Mouse (Mus musculus): Measurements from ENCODE around the gene Mob1b.
"Not testable (repeated sequence)": the region's sequence is repeated elsewhere in the genome, so short reads cannot be mapped to it uniquely, and the experiment has no call there.

Gene Mob1b

DNA sequence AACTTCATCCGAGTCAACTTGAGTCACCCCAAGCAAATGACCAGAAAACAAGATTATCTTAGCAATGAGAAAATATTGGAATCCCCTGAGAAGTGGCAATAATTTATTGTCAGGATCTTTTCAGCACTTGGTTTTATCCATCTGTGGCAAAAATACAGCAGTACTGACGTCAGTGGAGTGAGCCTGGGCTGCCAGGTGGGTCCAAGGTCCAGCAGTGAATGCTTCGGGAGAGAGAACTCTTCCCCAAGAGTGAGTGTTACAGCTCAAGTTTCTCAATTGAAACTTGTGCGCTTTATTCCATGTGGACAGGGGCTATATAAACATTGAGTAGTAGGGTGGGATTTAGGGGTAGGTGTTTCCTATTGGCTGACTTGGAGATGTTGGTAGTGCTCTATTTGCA, 18.6 kb upstream of the Mob1b start:
- DNase-seq: no peak

DNA sequence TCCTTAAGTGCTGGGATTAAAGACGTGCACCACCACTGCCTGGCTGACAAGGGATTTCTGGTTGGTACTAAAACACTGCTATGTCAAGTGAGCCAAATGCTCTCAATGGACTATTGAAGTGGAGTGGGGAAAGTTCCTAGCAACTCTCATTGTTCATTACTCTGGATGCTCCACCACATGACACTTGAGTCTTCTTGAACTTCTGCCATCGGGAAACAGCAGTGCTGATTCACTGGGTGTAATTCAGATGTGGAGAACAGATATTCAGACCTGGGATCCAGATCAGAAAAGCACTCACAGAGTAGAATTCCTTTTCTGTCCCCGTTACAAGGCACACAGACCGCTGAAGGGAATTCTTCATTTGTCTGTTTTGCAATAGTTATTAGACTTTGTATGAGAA, 17.1 kb upstream of the Mob1b start:
- no peak for DNase-seq

DNA sequence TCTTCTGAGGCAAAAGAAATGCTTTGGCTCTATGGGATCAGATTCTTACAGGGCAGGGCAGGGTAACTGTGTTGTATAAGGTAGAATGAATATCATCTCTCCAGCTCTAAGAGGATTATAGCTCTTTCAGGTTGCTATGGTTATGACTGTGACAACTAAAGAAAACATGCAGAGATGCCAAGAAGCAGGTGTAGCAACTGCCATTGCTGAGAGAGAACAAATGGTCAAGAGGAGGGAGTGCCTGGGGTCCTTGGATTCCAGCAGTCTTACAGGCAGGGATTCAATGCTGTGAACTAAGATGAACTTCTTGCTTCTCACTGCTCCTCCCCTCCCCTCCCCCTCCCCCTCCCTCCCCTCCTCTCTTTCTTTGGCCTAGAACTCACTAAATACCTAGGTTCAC, 9.5 kb upstream of the Mob1b start:
- DNase-seq: no peak

DNA sequence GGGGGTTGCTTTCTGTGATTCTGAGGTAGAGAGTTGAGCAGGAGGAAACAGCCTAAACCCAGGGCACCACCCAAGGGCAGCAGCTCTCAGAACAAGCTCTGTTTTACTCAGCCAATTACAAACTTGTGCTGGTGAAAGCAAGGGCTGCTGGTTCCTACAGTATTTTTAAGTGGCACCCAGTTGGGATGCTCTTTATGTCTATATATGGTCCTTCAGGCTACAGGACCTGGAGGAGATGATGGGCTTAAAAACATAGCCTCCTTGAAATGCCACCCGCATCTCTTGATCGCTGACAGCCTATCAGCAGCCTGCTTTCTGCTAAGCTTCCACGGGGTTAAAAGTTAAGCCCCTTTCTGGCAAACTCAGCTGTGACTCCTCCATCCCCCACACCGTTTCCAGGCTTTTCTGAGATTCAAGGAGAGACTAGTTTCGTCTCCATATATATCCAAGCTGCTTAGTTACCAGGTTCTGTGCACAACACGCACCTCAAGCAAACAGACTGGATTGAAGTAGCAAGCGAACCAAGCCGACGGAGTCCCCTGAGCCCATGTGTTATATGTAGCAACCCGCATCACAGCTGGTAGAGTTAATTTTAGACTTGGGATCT, 8.9 kb upstream of the Mob1b start:
- no peak for DNase-seq

DNA sequence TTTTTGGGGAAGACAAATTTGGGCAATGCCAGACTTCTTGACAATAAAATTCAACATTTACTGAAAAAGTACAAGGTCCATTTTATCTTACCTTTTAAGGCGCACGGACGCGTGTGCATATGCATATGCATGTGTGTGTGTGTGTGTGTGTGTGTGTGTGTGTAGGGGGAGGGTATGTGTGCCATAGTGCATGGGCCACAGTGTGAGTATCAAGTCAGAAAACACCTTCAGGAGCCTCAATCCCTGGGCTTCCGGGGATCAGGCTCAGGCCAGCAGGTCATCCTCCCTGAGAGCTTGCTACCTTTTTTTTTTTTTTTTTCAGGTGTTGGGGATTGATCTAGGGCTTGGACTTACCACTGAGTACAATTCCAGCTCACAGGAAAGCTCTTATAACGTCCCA, 8.3 kb upstream of the Mob1b start:
- DNase-seq: no peak

DNA sequence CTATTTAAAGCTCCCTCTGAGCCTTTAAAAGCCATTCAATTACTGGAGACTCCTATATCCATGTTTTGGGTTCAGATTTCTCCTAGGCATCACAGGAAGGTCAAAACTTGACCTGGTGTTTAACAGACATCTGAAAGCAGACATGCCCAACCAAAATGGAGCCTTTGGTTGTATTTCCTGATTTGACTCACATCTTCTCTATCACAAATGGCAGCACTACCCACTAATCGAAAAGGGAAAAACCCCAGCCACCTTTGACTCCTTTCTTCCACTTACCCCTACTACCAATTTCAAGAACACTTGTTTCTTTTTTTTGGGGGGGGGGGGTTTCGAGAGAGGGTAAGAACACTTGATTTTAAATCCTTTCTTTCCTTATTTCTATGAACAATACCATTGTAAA, 3.7 kb upstream of the Mob1b start:
- no peak for DNase-seq

DNA sequence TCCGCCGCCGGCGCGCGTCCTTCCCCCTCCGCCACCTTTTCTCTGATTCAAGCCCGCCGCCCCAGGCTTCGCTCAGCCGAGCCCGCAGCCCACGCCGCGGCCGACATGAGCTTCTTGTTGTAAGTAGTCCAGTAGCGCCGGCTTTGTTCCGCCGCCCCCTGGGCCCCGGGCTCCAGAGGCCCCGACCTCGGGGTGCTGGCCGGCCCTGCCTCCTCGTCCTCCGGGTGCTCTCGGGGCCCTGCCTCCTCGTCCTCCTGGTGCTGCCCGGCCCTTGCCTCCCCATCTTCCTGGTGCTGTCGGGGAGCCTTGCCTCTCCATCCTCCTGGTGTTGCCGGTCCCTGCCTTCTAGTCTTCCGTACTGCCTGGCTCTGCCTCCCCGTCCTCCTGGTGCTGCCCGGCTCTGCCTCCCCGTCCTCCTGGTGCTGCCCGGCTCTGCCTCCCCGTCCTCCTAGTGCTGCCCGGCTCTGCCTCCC, 384 bp downstream of the Mob1b start:
- no peak for DNase-seq

DNA sequence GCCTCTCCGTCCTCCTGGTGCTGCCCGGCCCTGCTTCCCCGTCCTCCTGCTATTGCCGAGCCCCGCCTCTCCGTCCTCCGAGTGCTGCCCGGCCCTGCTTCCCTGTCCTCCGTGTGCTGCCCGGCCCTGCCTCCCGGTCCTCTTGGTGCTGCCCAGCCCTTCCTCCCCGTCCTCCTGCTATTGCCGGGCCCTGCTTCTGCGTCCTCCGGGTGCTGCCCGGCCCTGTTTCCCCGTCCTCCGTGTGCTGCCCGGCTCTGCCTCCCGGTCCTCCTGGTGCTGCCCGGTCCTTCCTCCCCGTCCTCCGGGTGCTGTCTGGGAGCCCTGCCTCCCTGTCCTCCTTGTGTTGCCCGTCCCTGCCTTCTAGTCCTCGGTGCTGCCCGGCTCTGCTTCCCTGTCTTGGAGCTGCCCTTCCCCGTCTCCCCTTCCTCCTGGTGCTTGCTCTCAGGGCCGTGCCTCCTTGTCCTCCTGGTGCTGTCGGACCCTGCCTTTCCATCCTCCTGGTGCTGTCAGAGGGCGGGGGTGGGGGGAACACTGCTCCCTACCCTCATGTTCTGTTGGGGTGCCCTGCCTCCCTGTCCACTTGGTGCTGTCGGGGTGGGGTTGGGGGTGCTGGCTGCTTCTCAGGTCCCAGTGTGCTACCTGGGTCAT, 1.0 kb downstream of the Mob1b start:
- peak; percentile 19 to 20 for DNase-seq

DNA sequence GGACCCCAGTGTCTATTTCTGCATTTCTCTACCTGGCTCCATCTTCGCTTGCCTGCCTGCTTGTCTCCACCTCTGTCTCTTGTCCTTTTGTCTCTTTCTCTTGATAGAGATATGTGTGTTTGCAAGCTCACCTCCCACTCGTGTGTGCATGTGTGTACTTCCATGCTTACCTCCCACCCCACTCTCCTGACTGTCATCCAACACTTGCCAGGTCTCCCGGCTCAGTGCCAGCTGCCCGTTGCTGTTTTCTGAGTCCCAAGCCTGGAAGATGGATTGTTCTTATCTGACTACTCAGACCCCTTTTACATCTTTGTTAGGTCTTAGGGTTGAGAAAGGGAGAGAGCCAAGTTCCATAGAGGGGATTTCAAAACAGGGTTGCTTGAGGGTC, 1.6 kb downstream of the Mob1b start:
- DNase-seq: peak in 1 of 2 experiments; percentile 6

DNA sequence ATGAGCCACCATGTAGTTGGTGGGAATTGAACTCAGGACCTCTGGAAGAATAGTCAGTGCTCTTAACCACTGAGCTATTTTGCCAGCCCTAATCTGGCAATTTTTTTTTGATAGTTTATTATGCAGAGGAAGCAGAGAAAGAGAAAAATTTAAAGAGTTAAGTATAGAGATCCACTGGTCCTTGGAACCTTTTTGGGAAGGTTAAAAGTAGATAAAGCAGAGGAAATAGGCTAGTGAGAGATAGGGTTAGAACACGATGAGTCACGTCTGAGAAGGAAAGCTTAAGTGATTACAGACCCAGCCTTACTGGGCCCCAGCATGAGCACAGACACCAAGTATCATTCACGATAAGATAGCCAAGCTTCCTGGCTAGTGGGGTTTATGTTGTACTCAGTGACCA, 3.4 kb downstream of the Mob1b start:
- DNase-seq: no peak

DNA sequence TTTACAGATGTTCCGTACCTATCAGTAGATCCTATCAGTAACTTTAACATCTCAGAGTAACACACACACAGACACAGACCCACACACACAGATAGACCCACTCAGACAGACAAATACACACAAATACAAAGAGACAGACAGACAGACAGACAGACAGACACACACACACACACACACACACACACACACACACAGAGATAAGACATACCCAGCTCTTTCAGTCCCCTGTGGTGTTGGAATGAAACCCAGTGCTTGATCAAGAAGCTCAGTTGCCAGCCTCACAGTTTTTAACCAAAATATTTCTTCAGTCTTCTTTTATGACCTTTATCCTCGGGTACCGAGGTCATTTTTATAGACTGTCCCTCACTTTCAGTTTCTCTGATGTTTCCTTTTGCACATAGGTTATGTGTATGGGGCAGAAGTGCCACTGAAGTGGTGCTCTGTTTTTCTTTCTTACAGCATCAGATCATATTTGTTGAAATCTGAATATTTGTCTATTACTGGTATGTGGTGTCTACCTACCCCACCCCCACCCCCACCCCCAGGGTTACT, 7.0 kb downstream of the Mob1b start:
- DNase-seq: no peak

DNA sequence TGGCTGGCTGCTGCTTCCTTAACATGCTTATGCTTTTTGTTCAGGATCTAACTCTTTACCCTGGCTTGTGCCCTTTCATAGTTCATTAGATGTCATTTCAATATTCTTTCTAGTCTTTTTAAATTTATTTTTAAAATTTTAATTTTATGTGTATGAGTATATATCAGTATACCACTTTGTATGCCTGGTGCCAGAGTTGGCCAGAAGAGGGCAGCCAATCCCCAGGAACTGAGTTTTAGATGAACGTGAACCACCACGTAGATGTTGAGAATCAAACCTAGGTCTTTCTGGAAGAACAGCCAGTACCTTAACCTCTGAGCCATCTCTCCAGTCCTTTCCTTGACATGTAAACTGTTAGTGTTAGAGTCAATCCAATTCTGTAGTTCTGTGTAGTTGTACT, 14.1 kb downstream of the Mob1b start:
- peak in 1 of 2 experiments; percentile 37 for DNase-seq

DNA sequence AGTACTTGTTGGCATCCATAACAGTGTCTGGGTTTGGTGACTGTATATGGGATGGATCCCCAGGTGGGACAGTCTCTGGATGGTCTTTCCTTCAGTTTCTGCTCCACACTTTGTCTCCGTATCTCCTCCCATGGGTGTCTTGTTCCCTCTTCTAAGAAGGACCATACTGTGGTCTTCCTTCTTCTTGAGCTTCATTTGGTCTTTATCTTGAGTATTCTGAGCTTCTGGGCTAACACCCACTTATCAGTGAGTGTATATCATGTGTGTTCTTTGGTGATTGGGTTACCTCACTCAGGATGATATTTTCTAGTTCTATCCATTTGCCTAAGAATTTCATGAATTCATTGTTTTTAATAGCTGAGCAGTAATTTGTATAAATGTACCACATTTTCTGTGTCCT, 20.4 kb downstream of the Mob1b start:
- DNase-seq: not testable (repeated sequence)

DNA sequence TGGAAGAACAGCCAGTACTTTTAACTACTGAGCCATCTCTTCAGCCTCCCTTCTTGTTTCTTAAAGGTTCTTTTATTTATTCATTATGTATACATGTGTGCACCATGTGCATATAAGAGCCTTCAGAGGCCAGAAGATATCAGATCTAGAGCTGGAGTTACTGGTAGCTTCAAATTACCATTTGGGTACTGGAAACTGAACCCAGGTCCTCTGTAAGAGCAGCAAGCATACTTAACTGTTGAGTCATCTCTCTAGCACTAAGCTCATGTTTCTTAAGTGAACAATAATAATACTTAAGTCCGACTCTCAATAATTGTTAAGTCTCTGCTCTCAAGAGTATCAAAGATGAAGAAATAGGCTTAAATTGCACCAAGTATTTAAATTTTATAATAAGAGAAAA, 27.1 kb downstream of the Mob1b start:
- no peak for DNase-seq

DNA sequence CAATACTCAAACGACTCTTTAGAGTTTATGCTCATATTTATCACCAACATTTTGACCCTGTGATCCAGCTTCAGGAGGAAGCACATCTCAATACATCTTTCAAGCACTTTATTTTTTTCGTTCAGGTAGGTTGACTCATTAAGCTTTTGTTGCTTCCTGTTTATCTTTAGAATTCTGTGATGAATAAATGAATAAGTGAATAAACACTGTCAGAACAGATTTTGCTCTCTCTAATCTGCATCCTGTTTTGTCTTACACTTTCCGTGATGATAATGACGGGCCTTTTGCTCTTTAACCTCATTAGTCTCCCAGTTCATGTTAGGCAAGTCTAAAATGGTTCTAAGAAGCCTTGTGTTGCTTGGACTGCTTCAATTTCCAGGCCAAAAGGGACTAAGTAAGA, 32.5 kb downstream of the Mob1b start:
- no peak for DNase-seq

DNA sequence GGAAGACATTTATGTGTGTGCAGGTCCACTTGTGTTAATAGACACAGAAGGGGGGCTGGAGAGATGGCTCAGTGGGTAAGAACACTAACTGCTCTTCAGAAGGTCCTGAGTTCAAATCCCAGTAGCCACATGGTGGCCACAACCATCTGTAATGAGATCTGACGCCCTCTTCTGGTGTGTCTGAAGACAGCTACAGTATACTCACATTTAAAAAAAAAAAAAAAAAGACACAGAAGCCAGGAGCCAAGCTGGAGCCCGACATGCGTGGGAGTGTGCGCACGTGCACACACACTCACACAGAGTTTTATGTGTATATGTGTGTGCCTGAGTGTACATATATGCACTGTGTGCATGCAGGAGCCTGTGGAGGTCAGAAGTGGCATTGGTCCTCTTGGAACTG, 42.0 kb downstream of the Mob1b start:
- DNase-seq: no peak

DNA sequence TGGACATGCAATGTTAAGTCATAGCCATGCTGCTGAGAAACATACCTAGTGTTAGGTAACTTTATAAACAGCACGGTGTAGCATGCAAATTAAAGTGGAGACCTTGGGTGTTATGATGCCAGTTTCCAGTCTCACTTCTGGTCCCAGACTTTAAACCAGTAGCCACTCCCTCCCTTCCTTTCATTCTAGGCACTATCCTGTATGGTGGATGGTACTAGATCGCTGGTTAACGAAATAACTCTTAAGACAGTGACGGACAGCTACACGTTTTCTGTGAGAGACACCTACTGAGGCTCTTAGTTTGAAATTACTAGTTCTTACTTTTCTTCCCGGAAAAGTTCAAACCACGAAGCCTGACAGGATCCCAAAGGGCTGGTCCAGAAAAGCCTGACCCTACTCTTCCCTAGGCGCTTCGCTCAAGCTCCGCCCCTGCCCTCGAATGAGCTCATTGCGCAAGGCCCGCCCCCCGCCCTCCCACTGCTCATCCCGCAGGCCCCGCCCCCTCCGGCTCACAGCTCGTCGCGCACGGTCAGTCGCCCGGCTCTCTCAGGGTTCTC, 43.9 kb downstream of the Mob1b start:
- no peak for DNase-seq

DNA sequence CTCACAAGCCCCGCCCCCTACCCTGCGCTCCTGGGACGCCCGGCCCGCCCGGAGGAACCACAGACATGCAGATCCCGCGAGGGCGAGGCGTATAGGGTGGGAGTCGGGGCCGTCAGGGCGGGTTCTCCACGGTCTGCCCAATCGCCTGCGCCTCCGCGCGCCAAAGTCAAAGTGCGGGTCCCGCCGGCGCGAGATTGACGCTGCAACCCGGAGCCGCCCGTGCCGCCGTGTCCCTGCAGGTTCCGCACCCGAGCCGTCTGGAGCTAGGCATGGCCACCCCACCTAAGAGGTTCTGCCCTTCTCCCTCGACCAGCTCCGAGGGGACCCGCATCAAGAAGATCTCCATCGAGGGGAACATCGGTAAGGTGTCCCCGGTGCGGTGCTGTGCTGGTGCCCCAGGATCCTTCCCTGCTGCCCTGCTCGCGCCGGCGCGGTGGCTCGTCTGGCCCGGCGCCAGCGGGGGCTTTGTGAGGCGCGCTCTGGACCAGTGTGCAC, 44.4 kb downstream of the Mob1b start, which contains the start of gene Dck:
Gene Dck (plus strand): TSS at position 10 of the 495 bp plus-strand sequence.
- peak; percentile 98 to 99 for DNase-seq

DNA sequence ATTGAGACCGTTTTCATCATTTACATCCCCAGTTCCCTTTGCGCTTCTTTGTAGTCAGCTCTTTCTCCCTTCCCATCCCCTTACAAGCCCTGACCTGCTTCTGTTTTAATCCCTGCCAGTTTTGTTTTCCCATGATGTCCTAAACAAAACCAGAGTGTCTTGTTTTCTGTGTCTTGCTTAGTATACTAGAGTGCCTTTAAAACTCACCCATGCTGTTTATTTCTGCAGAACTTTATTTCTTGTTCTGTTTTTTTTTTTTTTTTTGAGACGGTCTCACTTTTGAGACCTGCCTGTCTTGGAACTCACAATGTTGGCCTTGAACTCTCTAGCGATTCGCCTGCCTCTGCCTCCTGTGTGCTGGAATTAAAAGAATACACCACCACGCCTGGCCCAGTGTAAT, 44.9 kb downstream of the Mob1b start:
- DNase-seq: no peak

DNA sequence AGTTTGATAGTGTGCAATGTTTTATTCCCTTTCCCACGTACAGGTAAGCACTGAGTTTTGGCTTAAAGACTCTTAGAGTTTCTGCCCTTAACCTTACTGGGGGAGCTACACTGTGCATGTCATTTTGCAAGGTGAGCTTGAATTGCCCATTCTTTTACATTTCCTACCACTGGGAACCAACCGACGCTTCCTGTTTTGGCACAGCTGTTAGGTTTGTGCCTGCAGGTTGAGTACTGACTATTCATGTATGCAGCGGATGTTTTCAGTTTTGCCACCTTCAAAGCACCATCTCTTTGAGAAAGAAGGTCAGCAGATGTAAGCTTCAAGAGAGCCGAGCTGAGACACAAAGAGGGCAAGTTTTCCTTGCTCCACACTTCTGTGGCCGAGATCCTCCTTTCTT, 45.5 kb downstream of the Mob1b start:
- peak; percentile 27 to 29 for DNase-seq

DNA sequence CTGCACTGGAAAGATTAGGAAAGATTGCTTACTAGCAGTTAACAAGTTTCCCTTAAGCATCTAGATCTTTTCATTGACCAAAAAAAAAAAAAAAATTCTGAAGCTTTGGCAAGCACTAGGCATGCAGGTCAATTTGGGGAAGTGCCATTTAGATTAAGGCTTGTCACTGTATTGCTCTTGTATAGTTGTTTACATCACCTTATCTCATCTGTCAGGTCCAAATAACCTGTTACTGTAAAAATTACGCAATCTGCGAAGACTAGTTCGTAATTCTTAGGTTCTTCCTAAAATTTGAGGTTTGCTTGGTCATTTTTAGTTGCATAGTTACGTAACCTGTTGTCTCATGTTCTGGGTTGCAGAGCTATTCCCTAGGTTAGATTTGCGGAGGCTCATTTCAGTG, 46.2 kb downstream of the Mob1b start:
- DNase-seq: no peak

DNA sequence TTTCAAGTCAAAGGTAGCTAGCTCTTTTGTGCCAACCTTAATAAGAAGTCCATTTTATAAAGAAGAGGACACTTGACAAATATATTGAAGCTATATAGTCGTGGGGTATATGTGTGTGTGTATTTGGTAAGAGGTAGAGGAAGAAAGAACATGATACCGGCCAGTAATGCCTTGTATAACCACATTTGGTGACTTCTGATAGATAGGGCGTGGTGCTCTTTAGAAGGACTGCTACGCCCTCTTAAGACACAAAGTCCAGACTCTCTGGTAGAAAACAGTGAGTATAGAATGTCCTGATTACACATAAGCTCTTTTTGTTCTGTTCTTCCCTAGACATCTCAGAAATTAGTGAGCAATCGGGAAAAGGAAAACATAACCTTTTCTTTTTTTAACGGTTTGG, 47.5 kb downstream of the Mob1b start:
- no peak for DNase-seq

DNA sequence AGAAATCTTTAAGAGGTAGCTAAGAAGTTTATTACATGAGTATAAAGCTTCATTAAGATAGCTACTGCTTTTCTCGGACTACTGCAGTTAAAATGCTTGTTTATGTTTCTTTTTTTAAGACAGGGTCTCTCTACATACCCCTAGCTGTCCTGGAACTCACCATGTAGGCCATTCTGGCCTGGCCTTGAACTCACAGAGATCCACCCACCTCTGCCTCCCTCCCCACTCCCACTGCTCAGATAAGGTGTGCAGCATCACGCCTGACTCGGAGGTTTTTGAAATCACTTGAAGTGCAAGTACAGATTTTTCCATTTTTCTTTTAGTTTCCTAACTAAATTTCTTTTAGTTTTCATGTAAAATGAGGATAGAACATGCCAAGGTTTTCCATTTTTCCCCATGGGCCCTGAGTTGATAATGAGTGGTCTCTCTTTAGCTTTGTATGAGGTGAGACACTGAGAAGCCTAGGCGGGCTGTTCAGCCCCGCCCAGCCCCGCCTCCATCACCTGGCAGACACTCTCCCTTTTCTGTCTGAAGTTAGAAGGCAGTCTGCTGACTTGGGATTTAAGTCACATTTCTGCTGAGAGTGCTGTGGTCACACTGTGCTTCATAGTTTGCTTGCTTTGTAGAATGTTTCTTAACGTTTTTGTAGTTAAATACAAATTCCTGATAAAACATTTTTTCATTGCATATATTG, 61.6 kb downstream of the Mob1b start:
- DNase-seq: no peak

All from spleen, adult 18-20 months (tissue).